Mouse (Mus musculus): Measurements from ENCODE around the gene Gm28539.
"Not testable (repeated sequence)": the region's sequence is repeated elsewhere in the genome, so short reads cannot be mapped to it uniquely, and the experiment has no call there.

Gene Gm28539

DNA sequence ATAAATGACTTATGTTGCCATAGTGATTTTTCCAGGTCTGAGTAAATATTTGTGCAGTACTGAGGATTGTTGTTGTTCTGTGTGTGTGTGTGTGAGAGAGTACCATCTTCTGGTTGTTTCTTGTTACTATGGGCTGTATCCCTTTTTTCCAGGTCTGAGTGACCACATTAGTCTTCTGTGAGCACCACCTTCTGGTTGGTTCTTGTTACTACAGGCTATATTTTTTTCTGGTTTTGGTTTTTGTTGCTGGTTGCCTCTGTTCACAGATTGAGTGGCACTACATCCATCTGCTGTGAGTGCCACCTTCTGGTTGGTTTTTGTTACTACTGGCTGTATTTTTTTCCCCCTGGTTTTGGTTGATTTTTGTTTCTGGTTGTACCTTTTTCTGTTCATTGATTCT lies 22.2 kb downstream of the Gm28539 start:
- peak; percentile 41 for DNase-seq

DNA sequence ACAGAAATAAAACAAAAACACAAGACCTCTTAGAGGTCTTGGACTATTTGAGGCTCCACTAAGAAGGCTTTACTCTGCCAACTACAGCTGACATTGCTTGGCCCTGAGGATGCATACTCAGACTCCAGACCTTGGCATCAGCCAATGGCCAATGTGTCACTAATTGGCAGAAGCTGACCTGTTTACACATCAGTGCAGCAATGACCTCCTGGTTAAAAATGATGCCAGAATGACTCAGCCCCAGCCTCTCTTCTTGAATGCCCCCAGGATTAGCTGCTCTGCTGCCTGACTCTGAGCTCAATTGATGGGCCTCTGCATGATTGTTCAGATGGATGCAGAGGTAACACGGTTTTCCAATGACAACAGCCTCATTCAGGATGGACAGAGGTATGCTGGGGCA lies 23.8 kb downstream of the Gm28539 start:
- DNase-seq, result no peak

DNA sequence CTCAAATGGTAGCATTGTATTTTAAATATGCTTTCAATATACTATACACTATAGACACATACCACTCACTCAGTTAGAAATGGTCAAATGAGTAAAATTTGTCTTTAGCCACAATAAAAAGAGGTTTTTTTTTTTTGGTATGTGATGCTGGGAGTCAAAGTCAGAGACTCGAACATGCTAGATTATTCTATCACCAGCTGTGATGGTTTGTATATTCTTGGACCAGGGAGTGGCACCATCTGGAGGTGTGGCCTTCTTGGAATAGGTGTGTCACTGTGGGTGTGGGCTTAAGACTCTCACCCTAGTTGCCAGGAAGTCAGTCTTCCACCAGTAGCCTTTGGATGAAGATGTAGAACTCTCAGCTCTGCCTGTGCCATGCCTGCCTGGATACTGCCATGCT lies 34.1 kb downstream of the Gm28539 start:
- DNase-seq, result not testable (repeated sequence)

DNA sequence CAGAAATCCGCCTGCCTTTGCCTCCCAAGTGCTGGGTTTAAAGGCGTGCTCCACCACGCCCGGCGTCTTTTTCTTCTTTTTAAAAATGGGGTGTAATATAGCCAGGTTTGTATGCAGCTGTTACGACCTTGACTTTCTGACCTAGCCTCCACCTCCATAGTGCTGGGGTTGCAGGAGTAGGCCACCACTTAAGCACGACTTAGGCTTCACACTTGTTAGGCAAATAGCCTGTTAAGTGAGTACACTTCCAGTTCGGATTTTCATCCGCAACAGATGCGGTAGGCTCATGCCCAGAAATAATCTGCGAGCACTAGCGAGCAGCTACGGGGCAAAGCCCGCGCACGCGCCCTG lies 39.7 kb downstream of the Gm28539 start:
- DNase-seq, result no peak

DNA sequence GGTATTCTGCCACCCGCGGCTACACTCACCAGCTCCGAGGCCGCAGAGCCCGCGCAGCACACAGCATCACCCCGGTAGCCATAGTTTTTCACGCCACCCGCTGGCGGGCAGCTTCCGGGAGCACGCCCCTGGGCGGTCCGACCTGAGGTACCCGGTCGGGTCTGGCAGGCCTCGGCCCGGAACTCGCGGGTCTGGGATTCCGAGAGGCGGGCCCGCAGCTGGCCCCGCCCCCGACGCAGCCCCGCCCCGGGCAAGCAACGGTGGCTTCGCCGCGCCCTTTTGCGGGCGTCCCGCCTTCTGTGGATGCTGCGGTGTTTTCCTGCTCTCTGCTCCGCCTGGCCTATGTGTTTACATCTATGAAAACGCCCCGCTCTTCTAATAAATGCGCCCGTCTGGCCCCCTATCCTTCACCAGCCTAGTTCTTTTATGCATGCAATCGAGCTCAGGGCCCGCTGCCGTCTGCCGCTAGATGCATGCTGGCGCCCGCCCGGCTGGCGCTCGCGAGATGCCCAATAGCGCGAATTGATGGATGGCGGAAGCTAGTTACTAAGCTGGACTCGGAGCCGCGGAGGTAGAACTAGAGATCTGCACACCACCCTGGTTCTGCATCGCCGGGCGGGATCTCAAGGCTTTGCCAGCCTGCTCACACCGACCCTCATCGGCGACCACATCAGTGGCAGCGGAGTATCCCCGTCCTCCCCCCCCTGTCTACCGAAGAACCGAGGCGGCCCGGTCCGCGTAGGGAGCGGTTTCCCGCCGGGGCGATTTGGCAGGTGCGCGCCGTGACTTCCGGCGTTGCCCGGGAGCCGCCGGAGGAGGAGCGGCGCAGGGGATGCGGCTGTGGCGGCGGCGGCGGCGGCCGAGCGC lies 40.3 kb downstream of the Gm28539 start, which contains the start of the genes Mrpl40 and Hira:
Mrpl40 (minus strand) TSS at position 421 of the 867 bp plus-strand sequence.
Hira (plus strand) TSS at position 596 of the 867 bp plus-strand sequence.
- DNase-seq, result peak; percentile 94

DNA sequence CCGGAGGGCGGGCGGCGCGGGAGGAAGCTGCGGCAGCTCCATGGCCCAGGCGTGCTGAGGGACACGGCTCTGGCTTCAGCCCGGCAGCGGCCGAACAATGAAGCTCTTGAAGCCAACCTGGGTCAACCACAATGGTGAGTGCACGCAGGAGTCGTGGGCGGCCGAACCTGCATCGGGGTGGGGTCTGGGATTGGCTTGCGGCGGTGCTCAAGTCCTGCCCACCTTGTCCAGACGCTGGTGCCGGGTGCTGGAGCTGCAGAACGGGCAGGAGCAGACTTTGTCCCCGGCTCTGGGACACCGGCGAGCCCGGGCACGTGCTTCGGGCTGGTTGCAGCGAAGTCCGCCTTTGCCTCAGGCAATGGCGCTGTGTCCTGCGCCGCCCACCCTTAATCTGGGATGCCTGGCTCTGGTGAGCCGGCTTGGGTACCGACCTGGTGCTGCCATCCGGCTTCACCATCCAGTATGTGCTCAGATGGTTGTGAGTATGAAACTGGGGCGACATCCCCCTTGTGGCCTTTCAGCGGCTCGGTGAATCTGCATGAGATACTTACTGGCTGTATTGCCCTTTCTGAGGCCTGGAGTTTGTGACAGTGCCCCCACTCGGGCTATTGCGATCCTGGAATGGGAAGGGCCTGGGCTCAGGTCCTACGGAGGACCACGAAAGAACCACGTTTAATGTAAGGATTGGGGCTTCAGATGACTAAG lies 41.2 kb downstream of the Gm28539 start:
- peak; percentile 46 for DNase-seq

DNA sequence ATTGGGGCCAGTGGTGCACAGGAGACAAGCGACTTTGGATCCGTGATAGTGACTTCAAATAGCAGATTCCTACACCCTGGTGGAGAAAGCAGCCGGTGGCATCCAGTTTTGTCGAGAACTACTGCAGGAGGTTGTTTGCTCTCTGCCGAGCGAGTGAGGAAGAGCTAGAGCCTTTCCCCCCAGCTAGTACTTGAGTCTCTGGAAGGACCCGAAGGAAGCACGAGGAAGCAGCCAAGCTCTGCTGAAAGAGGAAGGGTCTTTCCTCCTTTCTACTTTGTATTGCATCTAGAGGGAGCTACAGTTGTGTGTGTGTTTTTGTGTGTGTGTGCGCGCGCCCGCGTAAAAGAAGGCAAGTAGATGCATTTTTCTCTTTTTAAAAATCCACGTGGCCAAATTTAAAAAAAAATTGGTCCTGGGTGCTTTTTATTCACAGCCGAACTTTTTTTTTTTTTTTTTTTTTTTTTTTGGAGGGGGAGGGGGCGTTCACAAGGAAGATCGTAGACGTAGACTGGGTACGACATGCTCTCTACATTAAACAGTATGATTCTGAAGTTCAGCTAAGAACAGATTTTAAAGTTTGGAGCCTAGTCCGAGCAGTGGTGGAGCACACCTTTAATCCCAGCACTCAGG lies 41.8 kb downstream of the Gm28539 start:
- peak; percentile 3 for DNase-seq

DNA sequence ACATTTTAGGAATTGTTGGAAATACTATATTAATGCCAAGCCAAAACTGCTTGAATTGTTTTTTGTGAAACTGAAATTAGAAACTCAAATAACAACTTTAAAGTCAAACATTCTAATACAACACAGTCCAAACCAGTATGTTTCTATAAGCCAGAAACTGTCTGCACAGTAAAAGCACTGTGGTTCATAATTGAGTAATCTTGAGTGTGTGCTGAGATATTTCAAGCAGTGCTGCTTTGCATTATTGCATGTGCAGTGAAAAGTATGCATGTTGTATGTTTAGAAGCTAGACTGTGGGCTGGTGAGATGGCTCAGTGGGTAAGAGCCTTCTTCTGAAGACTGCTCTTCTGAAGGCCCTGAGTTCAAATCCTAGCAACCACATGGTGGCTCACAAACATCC lies 47.7 kb downstream of the Gm28539 start:
- no peak for DNase-seq

DNA sequence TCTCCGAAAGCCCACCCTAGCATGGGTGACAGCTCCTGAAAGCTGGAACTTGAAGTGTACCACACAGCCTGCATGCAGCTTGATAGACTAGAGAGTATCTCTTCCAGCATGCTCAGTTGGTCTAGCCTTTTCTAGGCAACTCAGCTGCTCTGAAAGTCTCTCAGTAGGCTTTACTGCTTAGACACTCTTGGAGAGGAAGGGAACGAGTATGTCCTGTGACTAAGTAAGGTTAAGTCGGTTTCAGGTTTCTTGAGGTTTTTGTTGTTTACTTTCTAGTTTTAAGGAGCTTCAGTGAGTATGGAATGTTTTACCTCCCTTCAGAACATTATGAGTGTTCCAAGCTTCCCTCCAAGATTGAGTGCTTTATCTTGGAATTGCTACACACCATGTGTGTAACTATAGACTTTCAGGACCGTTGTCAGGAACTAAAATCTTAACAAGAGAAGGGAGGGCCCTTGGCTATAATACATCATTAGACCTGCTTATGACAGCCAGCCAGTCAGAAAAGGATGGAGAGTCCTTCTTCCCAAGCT lies 57.5 kb downstream of the Gm28539 start:
- no peak for DNase-seq

DNA sequence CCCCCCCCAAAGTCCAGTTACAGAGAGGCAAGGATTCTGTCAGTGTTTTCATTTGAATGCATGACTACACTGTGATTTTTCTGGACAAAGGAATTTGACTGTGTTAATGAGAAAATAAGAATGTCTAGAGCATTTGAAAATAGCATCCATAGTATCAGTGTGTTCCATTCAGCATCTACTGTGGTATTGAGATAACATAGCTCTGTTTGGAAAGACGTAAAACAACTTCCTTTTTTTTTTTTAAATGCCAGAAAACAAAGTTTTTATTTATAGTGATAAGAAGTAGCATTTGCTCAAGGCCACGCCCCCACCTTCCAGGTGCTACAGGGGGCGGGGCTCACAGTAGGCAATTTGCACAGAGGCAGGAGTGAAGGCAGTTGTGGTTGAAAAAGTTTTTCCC lies 58.9 kb downstream of the Gm28539 start:
- DNase-seq, result no peak

DNA sequence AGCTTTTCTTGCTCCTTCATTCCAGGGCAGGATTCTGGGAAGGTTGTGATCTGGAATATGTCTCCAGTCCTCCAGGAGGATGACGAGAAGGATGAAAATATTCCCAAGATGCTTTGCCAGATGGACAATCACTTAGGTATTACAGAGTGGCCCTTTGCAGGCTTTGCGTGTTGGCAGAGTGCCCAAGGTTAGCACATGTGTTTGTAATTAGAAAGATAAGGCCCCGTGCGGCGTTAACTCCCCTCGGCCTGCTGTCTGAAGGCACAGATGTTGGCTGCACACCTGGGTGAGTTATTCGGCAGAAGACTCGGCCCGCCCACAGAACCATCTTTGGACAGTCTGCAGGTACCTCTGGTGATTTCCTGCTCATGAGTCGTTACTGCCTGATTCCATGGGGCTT lies 60.0 kb downstream of the Gm28539 start:
- no peak for DNase-seq

DNA sequence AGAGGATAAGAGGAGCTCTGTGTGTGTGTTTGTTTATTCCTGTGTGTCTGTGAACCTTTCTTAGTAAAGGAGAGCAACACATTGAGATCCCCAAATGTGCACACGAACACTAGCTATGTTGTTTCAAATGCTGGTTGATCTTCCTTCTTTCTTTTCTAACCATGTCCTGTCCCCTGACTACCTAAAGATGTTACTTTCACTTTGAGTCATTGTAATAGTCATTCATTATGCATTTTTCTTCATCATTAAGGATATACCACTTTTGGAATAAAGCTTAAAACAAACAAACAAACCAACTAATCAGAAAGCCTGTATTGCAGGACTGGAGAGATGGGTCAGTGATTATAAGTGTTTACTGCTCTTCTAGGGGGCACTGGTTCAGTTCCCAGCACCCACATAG lies 69.3 kb downstream of the Gm28539 start:
- DNase-seq, result no peak

DNA sequence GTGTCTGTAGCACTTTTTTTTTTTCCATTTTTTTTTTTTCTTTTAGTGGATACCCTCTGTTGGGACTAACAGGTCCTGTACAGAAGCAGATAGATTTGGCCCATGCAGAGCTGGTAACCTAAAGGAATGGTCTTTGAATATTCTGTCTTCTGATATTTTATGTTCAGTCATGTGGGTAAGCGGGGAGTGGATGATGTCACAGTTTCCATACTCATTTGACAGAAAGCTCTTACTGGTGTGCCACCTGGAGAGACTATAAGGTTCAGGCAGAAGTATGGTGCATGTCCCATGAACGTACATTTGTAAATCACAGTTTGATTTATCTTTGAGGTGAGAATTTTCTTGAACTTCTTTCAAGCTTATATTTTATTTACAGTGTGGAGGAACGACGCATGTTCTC lies 79.7 kb downstream of the Gm28539 start:
- no peak for DNase-seq

DNA sequence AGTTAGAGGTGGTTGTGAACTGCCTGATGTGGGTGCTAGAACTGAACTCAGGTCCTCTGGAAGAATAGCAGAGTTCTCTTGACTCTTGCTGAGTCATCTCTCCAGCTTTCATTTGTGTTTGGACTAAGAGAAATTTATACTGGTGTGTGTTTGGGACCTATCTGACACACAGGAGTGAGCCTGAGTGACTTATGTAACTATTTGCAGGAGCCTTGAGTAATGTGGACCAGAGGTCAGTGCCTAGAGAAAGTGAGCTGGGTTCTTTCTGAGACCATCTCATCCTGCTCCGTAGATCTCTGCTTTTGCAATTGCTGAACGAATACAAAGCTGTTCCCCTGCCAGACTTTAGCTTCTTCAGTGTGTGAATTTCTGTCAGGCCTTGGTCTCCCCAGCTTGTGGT lies 85.4 kb downstream of the Gm28539 start:
- no peak for DNase-seq

DNA sequence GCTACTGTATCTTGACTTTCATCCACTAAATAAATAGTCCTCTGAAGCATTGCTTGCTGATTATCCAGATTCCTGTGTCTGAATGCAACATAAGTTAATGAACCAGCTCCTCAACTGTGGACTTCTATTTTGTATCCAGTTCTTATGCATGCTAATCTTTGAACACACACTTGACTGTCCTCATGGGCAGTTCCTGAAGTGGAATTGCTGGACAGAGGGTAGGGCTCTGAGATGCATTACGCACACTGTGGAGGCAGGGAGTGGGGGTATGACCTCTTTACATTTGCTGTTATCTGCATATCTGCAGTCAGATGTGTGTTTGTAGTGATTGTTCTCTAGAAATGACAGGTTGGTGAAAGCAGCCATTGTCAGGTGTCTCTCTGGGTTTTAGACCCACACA lies 91.6 kb downstream of the Gm28539 start:
- DNase-seq, result no peak

DNA sequence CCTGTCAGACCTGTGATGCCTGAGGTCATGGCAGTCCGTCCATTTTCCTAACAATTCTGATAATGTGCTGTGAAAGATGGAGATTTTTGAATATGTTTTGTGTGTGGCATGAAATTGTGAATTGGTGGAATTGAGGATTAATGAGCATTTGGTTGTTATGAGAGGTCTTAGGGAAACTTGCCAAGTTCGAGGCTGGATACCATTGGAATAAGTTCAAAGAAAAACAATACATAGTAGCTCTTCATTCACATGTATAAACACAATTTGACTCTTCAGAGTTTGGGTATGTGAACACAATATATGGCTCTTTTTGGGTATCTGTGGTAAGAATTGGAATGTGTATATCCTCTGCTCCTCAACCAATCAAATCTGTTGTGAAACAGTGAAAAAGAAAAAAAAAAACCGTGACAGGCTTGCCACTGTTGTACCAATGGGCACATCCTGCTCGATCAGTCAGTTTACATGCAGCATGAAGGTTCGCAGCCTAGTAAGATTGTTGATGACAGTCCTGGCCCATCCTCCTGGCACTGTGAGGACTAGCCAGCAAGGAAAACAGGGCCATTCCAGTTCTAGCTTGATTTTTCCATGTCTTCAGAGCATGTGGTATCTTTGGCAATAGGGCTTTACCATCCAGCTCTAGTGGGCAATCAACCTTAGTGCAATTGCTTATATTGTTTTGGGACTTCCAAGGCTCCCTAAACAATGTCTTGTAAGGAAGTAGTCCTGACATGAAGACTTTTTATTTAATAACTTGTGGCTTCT lies 102.1 kb downstream of the Gm28539 start:
- no peak for DNase-seq

DNA sequence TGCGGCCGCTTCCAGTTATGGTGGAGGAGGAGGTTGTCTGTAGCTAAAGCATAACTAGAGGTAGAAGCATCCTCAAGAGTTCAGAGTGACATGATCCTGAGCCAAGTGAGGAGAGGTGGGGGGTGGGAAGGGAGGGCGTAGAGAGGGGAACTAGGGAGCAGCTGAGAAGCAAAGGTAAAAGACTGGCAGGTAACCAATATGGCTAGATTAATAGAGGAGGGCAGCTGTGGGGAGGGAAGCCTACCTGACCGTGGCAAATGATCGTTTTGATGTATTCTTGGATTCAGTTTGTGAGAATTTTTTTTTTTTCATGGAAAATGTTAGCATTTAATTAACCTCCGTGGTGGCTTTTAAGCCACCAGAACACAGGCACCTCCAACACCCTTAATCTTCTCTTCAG lies 107.5 kb downstream of the Gm28539 start:
- DNase-seq, result no peak

DNA sequence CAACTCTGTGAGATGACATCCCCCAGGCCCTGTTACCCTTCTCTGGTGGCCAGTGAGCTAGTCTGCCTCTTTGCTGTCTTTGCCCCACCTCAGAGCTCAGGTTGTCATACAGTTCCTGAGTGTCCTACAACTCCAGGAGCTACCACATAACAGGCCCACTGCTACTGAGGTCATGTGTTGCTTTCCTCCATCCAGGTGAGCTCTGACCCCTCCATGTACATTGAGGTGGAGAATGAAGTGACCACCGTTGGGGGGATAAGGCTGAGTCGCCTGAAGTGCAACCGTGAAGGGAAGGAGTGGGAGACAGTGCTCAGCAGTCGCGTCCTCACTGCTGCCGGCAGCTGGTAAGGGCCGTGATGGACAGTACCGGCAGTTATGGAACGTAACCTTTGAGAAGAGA lies 112.6 kb downstream of the Gm28539 start:
- DNase-seq, result no peak

DNA sequence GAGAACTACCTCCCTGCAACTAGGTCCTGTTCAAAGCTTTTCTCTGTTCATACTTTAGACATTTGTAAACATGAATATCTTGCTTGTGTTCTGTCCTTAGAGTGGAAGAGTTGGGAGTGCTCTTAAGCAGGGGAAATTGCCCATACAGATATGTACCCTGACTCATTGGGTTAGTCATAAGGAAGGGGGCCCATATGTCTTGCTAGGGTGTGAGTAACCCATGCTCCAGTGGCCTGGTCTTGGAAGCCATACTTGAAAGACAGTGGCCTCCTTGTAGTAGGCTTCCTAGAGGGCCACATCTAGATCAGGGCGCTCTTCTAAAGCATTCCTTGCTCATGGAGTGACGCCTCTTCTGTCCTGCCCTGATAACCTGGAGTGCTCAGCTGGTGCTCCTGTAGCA lies 114.0 kb downstream of the Gm28539 start:
- no peak for DNase-seq

DNA sequence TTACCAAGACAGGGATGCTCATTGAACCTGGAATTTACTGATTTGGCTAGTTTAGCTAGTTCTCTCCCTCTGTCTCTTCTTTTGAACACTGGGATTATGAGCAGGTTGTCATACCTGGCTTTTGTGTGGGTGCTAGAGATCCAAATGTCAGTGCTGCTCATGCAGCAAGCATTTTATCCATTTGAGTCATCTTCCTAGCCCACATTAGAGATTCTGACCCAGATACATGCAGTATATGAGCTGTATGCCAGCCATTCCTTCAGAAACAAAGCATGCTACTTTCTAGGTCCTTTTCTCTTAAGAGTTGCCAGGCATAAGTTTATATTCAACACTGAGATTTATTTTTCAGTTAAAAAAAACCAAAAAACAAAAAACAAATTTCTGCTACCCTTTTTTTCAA lies 116.4 kb downstream of the Gm28539 start:
- no peak for DNase-seq

DNA sequence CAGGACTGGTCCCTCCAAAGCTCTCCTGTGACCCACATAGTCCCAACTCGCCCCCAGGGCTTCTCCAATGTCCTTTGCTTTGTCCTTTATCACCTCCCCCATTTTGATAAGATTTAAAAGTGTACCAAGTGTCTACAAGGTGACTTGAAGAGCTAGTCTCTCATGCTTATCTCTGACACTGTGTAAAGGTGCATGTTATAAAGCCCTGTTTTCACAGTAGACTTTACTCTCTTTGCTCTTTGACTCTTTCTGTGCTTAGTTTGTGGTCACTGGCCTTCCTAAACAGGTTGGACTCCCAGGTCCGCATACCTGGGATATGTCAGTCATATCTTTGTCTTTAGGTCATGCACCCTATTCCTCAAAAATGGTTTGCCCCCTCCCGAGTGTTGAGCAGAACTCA lies 118.7 kb downstream of the Gm28539 start:
- no peak for DNase-seq

DNA sequence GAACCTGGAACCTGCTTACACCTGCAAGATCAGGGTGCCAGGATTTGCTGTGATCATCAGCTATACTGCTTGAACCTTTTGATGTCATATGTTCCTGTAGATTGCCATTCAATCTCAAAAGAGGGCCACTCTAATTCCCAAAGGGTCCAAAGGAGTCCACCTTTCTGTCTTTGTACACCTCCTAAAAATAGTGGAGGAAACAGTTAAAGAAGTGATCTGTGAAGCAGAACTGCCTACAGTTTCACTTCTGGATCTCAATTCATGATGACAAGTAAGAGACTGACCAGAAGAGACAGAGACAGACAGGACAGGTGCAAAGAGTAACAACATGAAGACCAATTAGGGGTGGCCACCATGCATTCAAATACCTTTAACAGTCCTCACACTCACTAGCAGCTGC lies 127.1 kb downstream of the Gm28539 start:
- no peak for DNase-seq
